Mouse (Mus musculus) heart, embryonic 16.5 days (tissue): Measurements from ENCODE around the gene Jade1. TPM values are rescaled to one million over a fixed set of nuclear protein-coding genes. Genes with fewer than 3 reads are reported as not detected.

ENCODE experiments used
- ATAC-seq: fragments of 200-750 bp; cut with Nextera tagmentation; replicated peaks from 2 replicates; pipeline ENCODE4 v1.8.0; 2017; ENCODE audit warnings: moderate number of reproducible peaks; ENCODE audit not compliant: insufficient read depth, low FRiP score; ENCODE audit errors: extremely low read depth
- H3K27ac ChIP-seq: fragments of 300-500 bp; sonication (generic); 2 replicates; pipeline ENCODE4 v1.5.1; 2014; ENCODE audit warnings: mild to moderate bottlenecking, low read length, control low read depth, moderate library complexity
- H3K27me3 ChIP-seq: fragments of 300-500 bp; sonication (generic); 2 replicates; pipeline ENCODE4 v1.6.1; 2014; ENCODE audit warnings: low read length, mixed read lengths; ENCODE audit not compliant: control insufficient read depth, insufficient read depth
- H3K36me3 ChIP-seq: fragments of 300-500 bp; sonication (generic); 2 replicates; pipeline ENCODE4 v1.6.1; 2014; ENCODE audit not compliant: control insufficient read depth, insufficient read depth
- H3K4me1 ChIP-seq: fragments of 300-500 bp; sonication (generic); 2 replicates; pipeline ENCODE4 v1.6.1; 2014; ENCODE audit warnings: low read length, mixed read lengths; ENCODE audit not compliant: control insufficient read depth, insufficient read depth
- H3K4me2 ChIP-seq: fragments of 300-500 bp; sonication (generic); 2 replicates; pipeline ENCODE4 v1.6.1; 2014; ENCODE audit warnings: low read depth, mild to moderate bottlenecking, control low read depth, low read length
- H3K4me3 ChIP-seq: fragments of 300-500 bp; sonication (generic); 2 replicates; pipeline ENCODE4 v1.5.1; 2014; ENCODE audit warnings: mild to moderate bottlenecking, control low read depth, low read length
- H3K9ac ChIP-seq: fragments of 300-500 bp; sonication (generic); 2 replicates; pipeline ENCODE4 v1.6.1; 2014; ENCODE audit warnings: low read length, control low read depth
- H3K9me3 ChIP-seq: fragments of 300-500 bp; sonication (generic); replicated peaks from 2 replicates; pipeline ENCODE4 v1.6.1; 2016; ENCODE audit warnings: low read length; ENCODE audit not compliant: control insufficient read depth
- WGBS: fragments of 180-500 bp; shearing (Covaris S2); extraction: QIAGEN DNeasy Blood & Tissue Kit; methylation state at CpG from one replicate; pipeline ENCODE4 v1.1.7; 2014; 5-methylcytosine and 5-hydroxymethylcytosine counted together
- polyA plus RNA-seq: library from polyadenylated mRNA; unstranded; fragments of >200 nt; fragmentation: Nextera tagmentation; extraction: Ambion mirVana; gene quantifications from 2 replicates; pipeline ENCODE4 v1.2.1, GENCODE M21; 2015

Jade1 gene
- polyA plus RNA-seq, 1 experiment from 2014 or later: 13.4 TPM

GRCm38 (mm10) chr3:41556451-41557266, 1.1 kb downstream of the Jade1 start:
- H3K4me1 ChIP-seq: peaks cover 6% of the 10 kb centered on the region; the same call in 1 of the 2 replicates
- no peak overlapping the region for H3K27ac ChIP-seq
- H3K9ac ChIP-seq: no peak overlapping the region
- no peaks in the 10 kb centered on the region for H3K27me3 ChIP-seq
- no peak for ATAC-seq
- no peaks in the 10 kb centered on the region for H3K36me3 ChIP-seq
- H3K9me3 ChIP-seq: 0 out of 2 replicates have a peak, but pooled peaks cover 2% of the 10 kb centered on the region
- no peak overlapping the region for H3K4me3 ChIP-seq
- H3K4me2 ChIP-seq: no peak overlapping the region
- WGBS: 91% methylated on average over 10 of the region's 11 CpGs

- Histone ChIP-seq H3K27ac (no peak overlapping the region), H3K4me3 (no peak overlapping the region), H3K27me3 (no peaks in the 10 kb centered on the region), H3K9me3 (0 out of 2 replicates have a peak, but pooled peaks cover 2% of the 10 kb centered on the region), H3K4me2 (no peak overlapping the region), H3K4me1 (peaks cover 6% of the 10 kb centered on the region; the same call in 1 of the 2 replicates), H3K9ac (no peak overlapping the region), H3K36me3 (no peaks in the 10 kb centered on the region)
- 91% methylated on average over 19 of the region's 19 CpGs for WGBS
- no peak for ATAC-seq
Measured at GRCm38 (mm10) chr3:41557267-41557995, 1.9 kb downstream of the Jade1 start.

- 89% methylated on average over 6 of the region's 6 CpGs for WGBS
- no peak overlapping the region for H3K9ac ChIP-seq
- H3K4me2 ChIP-seq: no peak overlapping the region
Measured at GRCm38 (mm10) chr3:41560489-41560888, 5.0 kb downstream of the Jade1 start.

GRCm38 (mm10) chr3:41561787-41562186, 6.3 kb downstream of the Jade1 start:
- H3K27ac ChIP-seq: no peak overlapping the region
- H3K4me3 ChIP-seq: no peak overlapping the region
- no peaks in the 10 kb centered on the region for H3K9me3 ChIP-seq
- H3K4me1 ChIP-seq: peaks cover 5% of the 10 kb centered on the region
- WGBS: 89% methylated on average over 5 of the region's 5 CpGs
- no peak for ATAC-seq
- no peaks in the 10 kb centered on the region for H3K36me3 ChIP-seq
- no peak overlapping the region for H3K4me2 ChIP-seq
- no peak overlapping the region for H3K9ac ChIP-seq
- no peaks in the 10 kb centered on the region for H3K27me3 ChIP-seq

More at GRCm38 (mm10) chr3:41560489-41560888, 5.0 kb downstream of the Jade1 start:
- Histone ChIP-seq H3K4me1 (no peaks in the 10 kb centered on the region), H3K27me3 (no peaks in the 10 kb centered on the region), H3K27ac (no peak overlapping the region), H3K9me3 (0 out of 2 replicates have a peak, but pooled peaks cover 2% of the 10 kb centered on the region), H3K4me3 (no peak overlapping the region), H3K36me3 (no peaks in the 10 kb centered on the region)
- no peak for ATAC-seq

- Histone ChIP-seq H3K9ac (peak overlapping the region; percentile 88), H3K27ac (peak overlapping the region; percentile 96), H3K36me3 (no peaks in the 10 kb centered on the region), H3K4me2 (peak overlapping the region; percentile 97), H3K4me1 (peaks cover 11% of the 10 kb centered on the region), H3K4me3 (peak overlapping the region; percentile 72), H3K9me3 (no peaks in the 10 kb centered on the region), H3K27me3 (no peaks in the 10 kb centered on the region)
- under 1% methylated on average over 81 of the region's 81 CpGs for WGBS
- peak; percentile 69 for ATAC-seq
Measured at GRCm38 (mm10) chr3:41563211-41563931, 7.8 kb downstream of the Jade1 start.

- WGBS: 0% methylated on average over 7 of the region's 7 CpGs
- Histone ChIP-seq H3K9ac (peak overlapping the region; percentile 88), H3K4me1 (peaks cover 11% of the 10 kb centered on the region), H3K4me3 (peak overlapping the region; percentile 72), H3K9me3 (no peaks in the 10 kb centered on the region), H3K27me3 (no peaks in the 10 kb centered on the region), H3K27ac (peak overlapping the region; percentile 96), H3K4me2 (peak overlapping the region; percentile 97), H3K36me3 (no peaks in the 10 kb centered on the region)
- ATAC-seq: no peak
Measured at GRCm38 (mm10) chr3:41563997-41564396, 8.5 kb downstream of the Jade1 start.

- Histone ChIP-seq H3K9me3 (no peaks in the 10 kb centered on the region), H3K36me3 (no peaks in the 10 kb centered on the region), H3K9ac (peak overlapping the region; percentile 88), H3K4me1 (peaks cover 11% of the 10 kb centered on the region), H3K4me3 (peak overlapping the region; percentile 72), H3K4me2 (peak overlapping the region; percentile 97), H3K27ac (peak overlapping the region; percentile 96), H3K27me3 (no peaks in the 10 kb centered on the region)
- peak; percentile 50 for ATAC-seq
- WGBS: under 1% methylated on average over 47 of the region's 60 CpGs
Measured at GRCm38 (mm10) chr3:41564471-41565213, 9.1 kb downstream of the Jade1 start.

- H3K9ac ChIP-seq: peak overlapping the region; percentile 88
- H3K4me3 ChIP-seq: peak overlapping the region; percentile 72
- H3K27me3 ChIP-seq: no peaks in the 10 kb centered on the region
- H3K36me3 ChIP-seq: no peaks in the 10 kb centered on the region
- peak; percentile 56 for ATAC-seq
- peak overlapping the region; percentile 97 for H3K4me2 ChIP-seq
- H3K27ac ChIP-seq: peak overlapping the region; percentile 96
- H3K4me1 ChIP-seq: peaks cover 14% of the 10 kb centered on the region
- H3K9me3 ChIP-seq: no peaks in the 10 kb centered on the region
- WGBS: under 1% methylated on average over 43 of the region's 61 CpGs
Measured at GRCm38 (mm10) chr3:41565410-41565823, 9.9 kb downstream of the Jade1 start.
